Comparison of ENCODE assay signal across 17 mouse cellular contexts in genomic region chr13:60282543-60283251, GRCm38 (mm10).
A peak's percentile ranks its signal among the peaks of the same experiment; 100 is the strongest.
DNase-seq lines count a peak whose midpoint lies in the region; ATAC-seq and TF ChIP-seq lines count a peak whose summit lies in the region.
"Had no signal": no experiment of that assay in that cellular context is flagged by ENCODE, and none has a peak within 500 bp of the region (broad histone marks: within the 10 kb centered on the region; RNA-seq: fewer than 3 reads in every experiment).

No protein-coding gene starts in this region.

- H3K4me1 ChIP-seq in embryonic facial prominence, embryonic 11.5 days (ENCODE audit: control insufficient read depth, insufficient read depth, low read length), result no peaks in the 10 kb centered on the region
- peaks cover 6% of the 10 kb centered on the region; the same call in 1 of the 2 replicates for H3K4me1 ChIP-seq in embryonic facial prominence, embryonic 10.5 days
- H3K4me1 ChIP-seq in kidney, postnatal 0 days (replicated peaks; ENCODE audit: insufficient read depth, low read length), result no peaks in the 10 kb centered on the region
- H3K4me1 ChIP-seq in limb, embryonic 11.5 days (ENCODE audit: control insufficient read depth, insufficient read depth, low read length), result 0 out of 2 replicates have a peak, but pooled peaks cover 10% of the 10 kb centered on the region
- H3K4me1 ChIP-seq: hindbrain, embryonic 10.5 days; neural tube, embryonic 12.5 days had no signal

- no peaks in the 10 kb centered on the region for H3K27me3 ChIP-seq in embryonic facial prominence, embryonic 11.5 days (ENCODE audit: control insufficient read depth, insufficient read depth, low read length)
- no peaks in the 10 kb centered on the region for H3K27me3 ChIP-seq in embryonic facial prominence, embryonic 10.5 days (replicated peaks; ENCODE audit: low read depth, poor library complexity, severe bottlenecking)
- H3K27me3 ChIP-seq in kidney, postnatal 0 days (ENCODE audit: insufficient read depth, low read length), result no peaks in the 10 kb centered on the region
- H3K27me3 ChIP-seq in limb, embryonic 11.5 days (ENCODE audit: control insufficient read depth, insufficient read depth, low read length), result no peaks in the 10 kb centered on the region
- H3K27me3 ChIP-seq: midbrain, embryonic 13.5 days; neural tube, embryonic 12.5 days had no signal

- no peak overlapping the region for H3K4me2 ChIP-seq in embryonic facial prominence, embryonic 11.5 days (ENCODE audit: low read depth, low read length)
- no peak overlapping the region for H3K4me2 ChIP-seq in kidney, postnatal 0 days (ENCODE audit: low read length)
- no peak overlapping the region for H3K4me2 ChIP-seq in limb, embryonic 11.5 days (ENCODE audit: low read depth, severe bottlenecking)
- H3K4me2 ChIP-seq: midbrain, embryonic 13.5 days; neural tube, embryonic 12.5 days had no signal

- no peak overlapping the region for H3K27ac ChIP-seq in embryonic facial prominence, embryonic 11.5 days (replicated peaks; ENCODE audit: low read depth, low read length)
- H3K27ac ChIP-seq in embryonic facial prominence, embryonic 10.5 days (replicated peaks), result no peak overlapping the region
- no peak overlapping the region for H3K27ac ChIP-seq in kidney, postnatal 0 days
- H3K27ac ChIP-seq in limb, embryonic 11.5 days (replicated peaks; ENCODE audit: low read depth, low read length), result peak overlapping the region; percentile 3; the same call in 1 of the 2 replicates
- H3K27ac ChIP-seq: hindbrain, embryonic 10.5 days; liver, embryonic 14.5 days; midbrain, embryonic 13.5 days; neural tube, embryonic 12.5 days had no signal

- no peak overlapping the region for H3K9ac ChIP-seq in embryonic facial prominence, embryonic 11.5 days (replicated peaks; ENCODE audit: low read length)
- no peak overlapping the region for H3K9ac ChIP-seq in kidney, postnatal 0 days (ENCODE audit: low read depth, low read length)
- H3K9ac ChIP-seq in limb, embryonic 11.5 days (ENCODE audit: low read length), result no peak overlapping the region
- H3K9ac ChIP-seq: liver, embryonic 14.5 days; midbrain, embryonic 13.5 days; neural tube, embryonic 12.5 days had no signal

- no peak for ATAC-seq in embryonic facial prominence, embryonic 11.5 days (replicated peaks; ENCODE audit: insufficient number of reproducible peaks, low FRiP score, low TSS enrichment, low read depth)
- no peak for ATAC-seq in kidney, postnatal 0 days (replicated peaks; ENCODE audit: low FRiP score, low read depth)
- ATAC-seq in limb, embryonic 11.5 days (ENCODE audit: insufficient number of reproducible peaks, low FRiP score, low TSS enrichment, low read depth), result no peak
- ATAC-seq in inflammation-experienced regulatory T-cells, adult 6 months, result no peak
- ATAC-seq: midbrain, embryonic 13.5 days had no signal

- DNase-seq in embryonic facial prominence, embryonic 11.5 days (ENCODE audit: low spot score), result peak; percentile 9
- no peak for DNase-seq in embryonic facial prominence, embryonic 10.5 days (ENCODE audit: low spot score)
- peak; percentile 24 for DNase-seq in kidney, postnatal 0 days (ENCODE audit: low spot score)
- DNase-seq in kidney, postnatal 14 days, result no peak
- DNase-seq in NIH3T3 (ENCODE audit: low read depth), result peak; percentile 89
- DNase-seq in limb, embryonic 11.5 days (ENCODE audit: low spot score), result peak; percentile 38
- DNase-seq in urinary bladder, postnatal 10 days (ENCODE audit: low spot score), result no peak
- DNase-seq: adrenal gland, postnatal 25 days; cerebellum, postnatal 36 days; kidney, adult 2 months; retina, postnatal 1 day; spleen, adult 18-20 months had no signal

- no peaks in the 10 kb centered on the region for H3K9me3 ChIP-seq in embryonic facial prominence, embryonic 11.5 days (replicated peaks; ENCODE audit: control insufficient read depth, low read length)
- H3K9me3 ChIP-seq in embryonic facial prominence, embryonic 10.5 days, result no peaks in the 10 kb centered on the region
- H3K9me3 ChIP-seq in kidney, postnatal 0 days (replicated peaks; ENCODE audit: low read length), result no peaks in the 10 kb centered on the region
- no peaks in the 10 kb centered on the region for H3K9me3 ChIP-seq in limb, embryonic 11.5 days (ENCODE audit: control insufficient read depth, low read length)
- H3K9me3 ChIP-seq: hindbrain, embryonic 10.5 days; midbrain, embryonic 13.5 days; neural tube, embryonic 12.5 days had no signal

- no peaks in the 10 kb centered on the region for H3K36me3 ChIP-seq in embryonic facial prominence, embryonic 11.5 days (replicated peaks; ENCODE audit: control insufficient read depth, insufficient read depth, low read depth, low read length)
- no peaks in the 10 kb centered on the region for H3K36me3 ChIP-seq in embryonic facial prominence, embryonic 10.5 days (replicated peaks)
- H3K36me3 ChIP-seq in kidney, postnatal 0 days (ENCODE audit: insufficient read depth, low read length), result no peaks in the 10 kb centered on the region
- no peaks in the 10 kb centered on the region for H3K36me3 ChIP-seq in limb, embryonic 11.5 days (ENCODE audit: control insufficient read depth, insufficient read depth, low read length)
- H3K36me3 ChIP-seq: hindbrain, embryonic 10.5 days; midbrain, embryonic 13.5 days; neural tube, embryonic 12.5 days had no signal

- no peak overlapping the region for H3K4me3 ChIP-seq in embryonic facial prominence, embryonic 11.5 days (ENCODE audit: low read depth, low read length)
- H3K4me3 ChIP-seq in embryonic facial prominence, embryonic 10.5 days, result no peak overlapping the region
- H3K4me3 ChIP-seq in kidney, postnatal 0 days (replicated peaks; ENCODE audit: low read depth, low read length), result no peak overlapping the region
- no peak overlapping the region for H3K4me3 ChIP-seq in limb, embryonic 11.5 days (ENCODE audit: low read depth, low read length)
- H3K4me3 ChIP-seq: hindbrain, embryonic 10.5 days; midbrain, embryonic 13.5 days; neural tube, embryonic 12.5 days had no signal

- TF ChIP-seq CTCF in kidney, postnatal 0 days (IDR thresholded peaks at IDR 0.05; ENCODE audit: low read depth), result no peak

- 66% methylated on average over 7 of the region's 7 CpGs for WGBS in embryonic facial prominence, embryonic 11.5 days
- WGBS in embryonic facial prominence, embryonic 10.5 days, result 68% methylated on average over 7 of the region's 7 CpGs
- WGBS in kidney, postnatal 0 days, result 48% methylated on average over 7 of the region's 7 CpGs
- 48% methylated on average over 7 of the region's 7 CpGs for WGBS in limb, embryonic 11.5 days

Comparison
In these comparisons a context has a peak if more than half of its experiments do, and no peak if none do; other contexts are left out.
1. DNase-seq: peak in embryonic facial prominence, embryonic 11.5 days (single experiment), kidney, postnatal 0 days (single experiment), NIH3T3 (single experiment) and limb, embryonic 11.5 days (single experiment); none in embryonic facial prominence, embryonic 10.5 days (single experiment), kidney, postnatal 14 days (single experiment) and urinary bladder, postnatal 10 days (single experiment).